Mouse (Mus musculus) activated CD4-positive, CD25-positive, alpha-beta regulatory T cell, adult 9 weeks (primary cell): ENCODE results near the gene Olfr173. TPM values are rescaled to one million over a fixed set of nuclear protein-coding genes. Genes with fewer than 3 reads are reported as not detected.

Source experiments
- polyA plus RNA-seq: library from polyadenylated mRNA; unstranded; fragments of 100-300 nt; shearing (Covaris generic); gene quantifications from one replicate; pipeline ENCODE4 v1.2.1, GENCODE M21; 2017

Olfr173 gene
- 1.9 TPM for polyA plus RNA-seq

GRCm38 (mm10) chr16:58800168-58800567 is at the start of gene Olfr173:
Olfr173 (minus strand) TSS chr16:58800268.

GRCm38 (mm10) chr16:58826732-58827319 is 26.8 kb upstream of the Olfr173 start, which contains the start of gene Olfr175-ps1:
Olfr175-ps1 (minus strand) TSS chr16:58826782.

GRCm38 (mm10) chr16:58763076-58763475 is 37.0 kb downstream of the Olfr173 start, which contains the start of gene Olfr172:
Olfr172 (minus strand) TSS chr16:58763176.

Other genes starting within 250 kb of the Olfr173 start
- not detected for gene Gm813, start 183.3 kb downstream of the Olfr173 start, polyA plus RNA-seq
- not detected for gene E330017A01Rik, start 161.5 kb downstream of the Olfr173 start, polyA plus RNA-seq
- 26.9 TPM for gene Cpox, start 130.0 kb downstream of the Olfr173 start, polyA plus RNA-seq
- gene Gpr15, start 81.2 kb downstream of the Olfr173 start, polyA plus RNA-seq: 18.7 TPM
- gene Cldnd1, start 72.4 kb downstream of the Olfr173 start, polyA plus RNA-seq: 128 TPM
- not detected for gene Olfr172, start 37.1 kb downstream of the Olfr173 start, polyA plus RNA-seq
- not detected for gene Olfr175-ps1, start 26.5 kb upstream of the Olfr173 start, polyA plus RNA-seq
- gene Olfr177, start 74.5 kb upstream of the Olfr173 start, polyA plus RNA-seq: not detected
- gene Olfr178, start 91.8 kb upstream of the Olfr173 start, polyA plus RNA-seq: not detected
- not detected for gene Olfr181, start 128.5 kb upstream of the Olfr173 start, polyA plus RNA-seq
- not detected for gene Olfr180, start 129.1 kb upstream of the Olfr173 start, polyA plus RNA-seq
- gene Olfr183, start 195.1 kb upstream of the Olfr173 start, polyA plus RNA-seq: not detected
- not detected for gene Olfr186, start 230.0 kb upstream of the Olfr173 start, polyA plus RNA-seq
- gene Olfr187, start 239.5 kb upstream of the Olfr173 start, polyA plus RNA-seq: not detected